Mouse (Mus musculus) T-helper 2 cell (primary cell): Measurements from ENCODE around the gene Hhipl2.
"Not testable (repeated sequence)": the region's sequence is repeated elsewhere in the genome, so short reads cannot be mapped to it uniquely, and the experiment has no call there.

Experiments used
- in situ Hi-C: fragments of 300-600 bp; cut with MboI, MseI; formaldehyde crosslinking; loops from one replicate; pipeline ENCODE4 v1.15.1; 2025; ENCODE audit warnings: high pct_unique_total_duplicates

The Hhipl2 gene

DNA sequence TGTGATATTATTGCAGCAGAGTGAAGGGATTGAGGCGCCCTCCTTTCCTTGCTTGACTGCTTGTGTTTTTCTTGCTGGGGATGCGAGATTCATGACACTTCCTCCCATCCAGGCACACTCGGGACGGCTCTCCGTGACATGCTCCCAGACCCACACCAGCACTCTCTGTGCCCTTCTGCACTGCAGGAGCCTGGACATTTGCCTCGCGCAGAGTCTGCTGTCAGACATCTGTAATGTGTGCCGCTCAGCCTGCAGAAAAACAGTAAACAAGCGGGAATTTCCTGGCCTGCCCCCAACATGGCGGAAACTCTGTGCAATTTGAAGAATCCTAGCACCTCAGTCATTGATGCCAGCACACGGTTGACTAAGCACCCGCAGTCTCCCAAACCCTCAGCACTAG is at the start of gene Hhipl2:
Gene Hhipl2, plus strand, starts transcription at position 343 of the 400 bp plus-strand sequence.
- in situ Hi-C loops: no loop called here

DNA sequence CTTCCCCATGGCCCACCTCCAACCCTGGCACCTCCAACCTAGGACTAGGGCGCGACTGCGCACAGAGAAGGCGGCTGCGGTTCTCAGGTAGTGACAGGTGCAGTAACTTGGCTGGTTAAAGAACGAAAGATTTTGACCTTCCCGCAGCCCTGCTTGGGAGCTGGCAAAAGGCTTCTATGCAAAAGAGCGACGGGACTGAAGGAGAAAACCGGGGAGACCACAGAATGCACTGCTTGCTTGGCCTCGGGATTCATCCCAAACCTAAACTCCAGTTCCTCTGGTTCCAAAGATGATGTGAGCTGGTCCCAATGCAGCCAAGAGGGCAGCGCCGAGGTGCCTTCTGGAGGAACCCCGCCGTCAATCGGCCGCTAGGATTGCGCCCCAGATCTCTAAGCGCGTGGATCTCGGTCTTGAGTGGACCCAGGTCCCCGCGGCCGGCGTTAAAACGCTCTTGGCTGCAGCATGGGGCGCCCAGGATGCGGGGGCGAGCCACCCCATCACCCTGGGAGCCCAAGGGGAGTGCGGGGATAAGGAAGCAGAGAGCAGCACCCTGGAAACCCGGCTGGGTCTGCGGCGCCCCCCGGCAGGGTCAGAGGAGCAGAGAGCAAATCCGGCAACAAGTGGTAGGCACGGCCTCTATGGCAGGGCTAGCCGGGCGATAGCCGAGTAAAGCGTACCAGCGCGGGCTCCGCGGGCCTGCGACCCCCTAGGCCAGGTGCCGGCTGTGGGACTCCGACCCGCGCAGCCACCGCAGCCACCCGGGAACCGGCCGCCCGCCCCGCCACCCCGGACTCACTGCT is 49.2 kb upstream of the Hhipl2 start:
- in situ Hi-C loops: no loop called here

DNA sequence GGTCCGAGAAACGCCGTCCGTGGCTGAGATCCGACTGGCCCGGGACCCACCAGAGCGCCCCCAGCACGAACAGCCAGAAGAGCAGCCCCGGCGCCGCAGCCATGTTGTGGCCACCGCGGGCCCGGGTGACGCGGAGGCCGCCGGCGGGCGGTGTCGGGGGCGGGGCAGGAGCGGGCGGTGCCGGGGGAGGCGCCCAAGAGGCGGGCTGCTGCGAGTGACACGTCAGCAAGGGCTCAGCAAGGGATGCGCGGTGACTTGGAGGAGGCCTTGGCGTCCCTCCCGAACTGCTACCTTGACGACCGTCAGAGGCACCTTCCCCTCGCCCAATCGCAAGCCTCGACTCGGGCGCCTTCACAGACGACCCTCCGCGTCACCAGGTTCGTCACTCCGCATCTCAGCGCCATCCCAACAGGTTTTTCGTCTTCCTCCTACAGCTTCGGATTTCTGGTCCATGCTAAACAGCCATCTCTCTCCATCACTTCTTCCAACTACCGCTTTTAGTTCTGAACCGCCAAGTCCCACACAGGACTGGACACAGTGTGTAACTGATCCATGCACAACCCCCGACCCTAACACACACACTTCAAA is 48.5 kb upstream of the Hhipl2 start, which contains the start of gene Mia3:
Gene Mia3, minus strand, starts transcription at position 127 of the 588 bp plus-strand sequence.
- in situ Hi-C loops: no loop called here

DNA sequence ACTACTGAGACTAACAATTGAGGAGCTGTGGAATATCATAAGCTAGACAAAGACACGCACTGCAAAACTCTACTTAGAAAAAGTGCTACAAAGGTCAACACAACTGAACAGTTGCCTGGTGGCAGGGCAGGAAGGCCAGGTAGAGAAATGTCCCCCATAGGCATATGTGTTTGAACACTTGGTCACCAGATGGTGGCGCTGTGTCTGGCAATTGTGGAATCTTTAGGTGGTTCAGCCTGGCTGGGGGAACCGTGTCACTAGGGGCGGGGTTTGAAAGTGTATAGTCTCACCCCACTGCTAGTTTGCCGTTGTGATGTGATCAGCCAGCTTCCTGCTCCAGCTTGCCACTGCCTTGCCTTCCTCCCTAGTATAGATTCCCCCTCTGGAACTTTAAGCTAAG is 43.3 kb upstream of the Hhipl2 start:
- in situ Hi-C loops: no loop called here

GRCm38 (mm10) chr1:183377045-183377444 is 41.0 kb upstream of the Hhipl2 start:
- in situ Hi-C loops: no loop called here

DNA sequence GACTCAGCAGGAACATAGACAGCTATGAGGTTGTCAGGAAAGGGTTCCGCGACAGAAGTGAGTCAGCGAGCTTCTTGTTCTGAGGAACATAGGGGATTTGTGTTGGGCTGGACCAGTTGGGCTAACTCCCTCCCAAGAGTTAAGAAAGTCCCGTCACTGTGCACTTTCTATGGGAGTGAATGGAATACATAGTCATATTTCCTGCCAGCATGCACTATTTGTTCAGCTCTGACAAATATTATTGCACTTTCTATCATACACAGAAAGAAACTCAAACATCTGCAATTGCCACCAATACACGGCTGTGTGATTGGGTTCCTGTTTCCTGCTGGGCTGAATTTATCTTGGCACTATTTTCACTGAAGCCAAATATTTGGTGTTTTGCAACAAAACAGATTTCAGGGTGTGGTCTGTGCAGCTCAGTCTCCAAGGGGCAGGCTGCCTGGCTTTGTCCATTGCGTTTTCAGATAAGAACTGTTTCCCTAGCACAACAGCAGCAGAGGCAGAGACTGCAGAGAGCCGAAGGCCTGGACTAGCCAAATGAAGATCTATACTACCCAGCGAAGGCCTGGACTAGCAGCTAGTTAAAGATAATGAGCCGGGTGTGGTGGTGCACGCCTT is 39.6 kb upstream of the Hhipl2 start:
- in situ Hi-C loops: no loop called here

- in situ Hi-C loops: not testable (repeated sequence)
Measured at GRCm38 (mm10) chr1:183379376-183379775, 38.6 kb upstream of the Hhipl2 start.

DNA sequence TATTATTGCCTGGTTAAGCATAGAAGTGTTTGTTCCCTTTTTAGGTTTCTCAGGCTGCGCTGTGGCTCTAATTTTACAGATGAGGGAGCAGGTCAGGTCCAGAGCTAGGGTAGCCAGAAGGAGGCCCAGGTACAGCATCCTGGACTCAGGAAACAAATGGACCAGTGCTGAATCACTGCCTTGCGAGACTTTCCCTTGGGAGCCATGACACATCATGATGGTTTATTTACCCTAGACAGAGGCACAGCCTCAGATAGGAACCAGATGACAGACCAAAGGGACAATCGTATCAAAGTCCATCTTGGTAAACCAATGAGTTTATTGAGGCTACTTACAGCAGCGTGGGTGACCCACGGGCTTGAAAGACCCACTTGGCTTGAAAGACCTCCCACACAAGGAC is 36.2 kb upstream of the Hhipl2 start:
- in situ Hi-C loops: no loop called here

GRCm38 (mm10) chr1:183382621-183383020 is 35.4 kb upstream of the Hhipl2 start:
- in situ Hi-C loops: no loop called here

- in situ Hi-C loops: not testable (repeated sequence)
Measured at GRCm38 (mm10) chr1:183387421-183387820, 30.6 kb upstream of the Hhipl2 start.

- in situ Hi-C loops: no loop called here
Measured at GRCm38 (mm10) chr1:183388426-183389406, 29.3 kb upstream of the Hhipl2 start, which contains the start of gene Taf1a. TSS of gene Taf1a (plus strand) at chr1:183388981.

- in situ Hi-C loops: loop anchor here (5.0 kb wide), 1 partner anchor 46 kb away; no protein-coding TSS in a partner anchor
Measured at GRCm38 (mm10) chr1:183403396-183403795, 14.6 kb upstream of the Hhipl2 start.

DNA sequence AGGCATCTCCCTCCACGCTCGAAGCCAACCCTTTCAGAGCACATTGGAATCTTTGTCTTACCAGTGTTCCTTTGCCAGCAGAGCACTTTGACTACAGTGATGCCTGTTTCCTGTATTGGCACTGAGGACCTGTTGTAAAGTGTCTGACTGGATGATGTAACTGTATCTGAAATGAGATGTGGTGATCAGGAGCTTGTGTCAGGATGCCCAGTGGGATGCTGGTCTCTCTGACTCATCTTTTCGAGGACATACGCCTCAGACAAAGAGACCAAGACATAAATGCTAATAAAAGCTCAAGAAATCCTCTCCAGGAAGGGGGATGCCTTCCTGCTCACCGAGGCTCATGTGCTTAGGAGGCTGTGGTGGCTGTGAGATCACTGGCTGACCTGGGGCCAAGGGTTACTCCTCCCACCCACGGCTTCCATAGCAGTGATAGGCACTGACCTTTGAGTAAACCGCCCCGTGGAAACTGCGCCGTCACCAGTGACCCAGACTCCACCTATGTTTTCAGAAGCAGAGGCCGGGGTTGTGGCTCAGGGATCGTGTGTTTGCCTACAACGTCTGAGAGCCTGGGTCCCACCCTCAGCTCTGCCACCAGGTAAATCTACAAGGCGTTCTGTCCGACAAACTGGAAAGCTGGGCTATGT is 3.8 kb upstream of the Hhipl2 start:
- in situ Hi-C loops: no loop called here

- in situ Hi-C loops: no loop called here
Measured at GRCm38 (mm10) chr1:183419741-183420140, 1.7 kb downstream of the Hhipl2 start.

- in situ Hi-C loops: no loop called here
Measured at GRCm38 (mm10) chr1:183420296-183420695, 2.3 kb downstream of the Hhipl2 start.

GRCm38 (mm10) chr1:183424100-183424499 is 6.1 kb downstream of the Hhipl2 start:
- in situ Hi-C loops: no loop called here

- in situ Hi-C loops: no loop called here
Measured at GRCm38 (mm10) chr1:183434918-183435317, 16.9 kb downstream of the Hhipl2 start.

DNA sequence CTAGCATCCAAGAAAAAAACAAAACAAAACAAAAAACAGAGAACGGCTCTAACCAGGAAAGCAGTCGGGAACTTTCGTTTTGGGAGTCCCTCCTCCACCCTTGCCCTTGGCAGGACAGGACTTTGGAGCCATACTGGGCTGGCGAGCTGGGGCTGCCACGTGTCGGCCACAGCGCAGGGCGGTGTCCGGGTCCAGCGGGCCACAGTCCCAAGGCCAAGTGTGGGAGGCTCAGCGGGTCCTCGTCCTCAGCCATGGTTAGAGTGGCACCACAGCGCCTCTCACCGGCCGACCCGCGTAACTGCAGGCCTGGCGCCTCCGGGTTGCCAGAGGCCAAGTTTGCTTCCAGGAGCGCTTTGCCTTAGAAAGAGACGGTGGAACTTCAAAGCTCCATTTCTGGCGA is 21.0 kb downstream of the Hhipl2 start:
- in situ Hi-C loops: no loop called here

DNA sequence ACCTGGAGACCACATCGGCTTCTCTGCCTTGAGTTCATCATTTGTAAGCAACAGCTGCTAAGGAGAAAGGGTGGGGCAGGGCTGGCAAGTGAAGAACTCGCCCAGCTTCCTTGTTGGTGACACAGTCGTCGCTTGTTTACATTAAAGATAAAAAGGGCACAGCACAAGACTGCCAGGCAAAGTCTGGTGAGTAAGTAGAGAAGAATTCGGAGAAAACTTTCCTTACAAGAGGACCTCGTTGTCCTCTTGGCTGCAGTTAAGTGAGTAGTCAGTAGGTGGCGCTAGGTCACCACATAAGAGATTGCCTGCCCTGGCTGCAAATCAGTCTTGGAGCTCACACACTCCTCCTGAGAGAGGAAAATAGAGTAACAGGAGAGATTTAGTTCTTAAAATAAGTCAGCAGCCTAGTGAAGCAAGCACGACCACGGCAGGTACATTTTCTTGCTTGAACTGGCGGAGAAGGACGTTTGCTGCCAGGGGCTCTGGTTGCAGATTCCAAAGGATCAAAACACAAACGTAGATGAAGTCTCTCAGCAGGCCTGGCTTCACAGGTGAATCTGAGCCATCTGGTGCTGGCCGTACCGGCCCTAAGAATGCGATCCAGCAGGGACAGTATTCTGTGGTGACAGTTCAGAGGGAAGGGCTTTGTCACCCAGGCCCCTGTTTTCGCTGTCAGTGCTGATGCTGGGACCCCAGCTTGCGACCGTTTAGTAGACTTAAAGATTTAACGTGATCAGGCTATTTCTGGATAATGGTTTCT is 24.2 kb downstream of the Hhipl2 start:
- in situ Hi-C loops: no loop called here

DNA sequence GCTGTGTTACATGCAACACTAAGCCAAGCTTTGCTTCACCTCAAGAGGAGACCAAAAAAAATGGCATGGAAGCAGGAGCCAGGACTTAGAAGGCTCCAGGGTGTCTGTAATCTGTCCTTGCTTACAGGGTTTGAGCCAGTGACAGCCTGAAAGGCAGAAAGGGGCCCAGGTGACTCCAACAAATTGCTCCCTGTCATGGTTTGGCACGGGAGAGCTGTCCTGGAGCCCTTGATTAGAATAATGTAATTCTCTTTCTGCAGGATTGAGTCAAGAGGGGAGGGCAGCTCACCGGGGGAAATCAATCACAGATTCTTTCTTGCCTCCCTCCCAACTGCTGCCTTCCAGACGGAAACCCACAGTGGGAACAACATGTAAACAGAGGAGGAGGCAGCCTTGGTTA is 35.1 kb downstream of the Hhipl2 start:
- in situ Hi-C loops: no loop called here
